Mouse (Mus musculus): ENCODE results near the gene Ovol2. TPM values are rescaled to one million over a fixed set of nuclear protein-coding genes. Genes with fewer than 3 reads are reported as not detected.
A peak's percentile ranks its signal among the peaks of the same experiment; 100 is the strongest.

Ovol2 gene
- polyA plus RNA-seq, 1 experiment from 2014 or later, result 0.25 TPM

- Histone ChIP-seq H3K4me3 (ENCODE audit: low read depth, low read length) (no peak overlapping the region), H3K9me3 (ENCODE audit: control insufficient read depth, low read length) (no peaks in the 10 kb centered on the region), H3K27ac (ENCODE audit: low read depth, low read length) (no peak overlapping the region), H3K4me1 (replicated peaks; ENCODE audit: control insufficient read depth, insufficient read depth, low read length) (no peaks in the 10 kb centered on the region), H3K27me3 (ENCODE audit: control insufficient read depth, insufficient read depth, low read length) (no peaks in the 10 kb centered on the region), H3K4me2 (replicated peaks; ENCODE audit: low read depth, low read length) (no peak overlapping the region), H3K36me3 (ENCODE audit: control insufficient read depth, insufficient read depth, low read length) (peaks cover 2% of the 10 kb centered on the region; the same call in 1 of the 2 replicates), H3K9ac (ENCODE audit: low read depth, low read length) (no peak overlapping the region)
- 96% methylated on average over 3 of the region's 3 CpGs for WGBS
- DNase-seq (ENCODE audit: low spot score), result no peak
- ATAC-seq (ENCODE audit: low FRiP score), result no peak
These were observed 55.1 kb downstream of the Ovol2 start for GRCm38 (mm10) chr2:144276885-144277284.

- WGBS, result 53% methylated on average over 8 of the region's 8 CpGs
- H3K9ac ChIP-seq (ENCODE audit: low read depth, low read length), result no peak overlapping the region
These were observed 57.2 kb downstream of the Ovol2 start for GRCm38 (mm10) chr2:144274741-144275140.

GRCm38 (mm10) chr2:144272088-144272487, 59.9 kb downstream of the Ovol2 start:
- no peak overlapping the region for H3K4me3 ChIP-seq (ENCODE audit: low read depth, low read length)
- no peaks in the 10 kb centered on the region for H3K36me3 ChIP-seq (ENCODE audit: control insufficient read depth, insufficient read depth, low read length)
- no peak overlapping the region for H3K27ac ChIP-seq (ENCODE audit: low read depth, low read length)
- no peak overlapping the region for H3K9ac ChIP-seq (ENCODE audit: low read depth, low read length)
- H3K4me1 ChIP-seq (replicated peaks; ENCODE audit: control insufficient read depth, insufficient read depth, low read length), result no peaks in the 10 kb centered on the region
- H3K4me2 ChIP-seq (replicated peaks; ENCODE audit: low read depth, low read length), result no peak overlapping the region
- DNase-seq (ENCODE audit: low spot score) (no peak), ATAC-seq (ENCODE audit: low FRiP score) (no peak)
- 88% methylated on average over 12 of the region's 12 CpGs for WGBS
- no peaks in the 10 kb centered on the region for H3K9me3 ChIP-seq (ENCODE audit: control insufficient read depth, low read length)
- H3K27me3 ChIP-seq (ENCODE audit: control insufficient read depth, insufficient read depth, low read length), result no peaks in the 10 kb centered on the region

More at GRCm38 (mm10) chr2:144274741-144275140, 57.2 kb downstream of the Ovol2 start:
- Histone ChIP-seq H3K4me1 (replicated peaks; ENCODE audit: control insufficient read depth, insufficient read depth, low read length) (no peaks in the 10 kb centered on the region), H3K9me3 (ENCODE audit: control insufficient read depth, low read length) (no peaks in the 10 kb centered on the region), H3K36me3 (ENCODE audit: control insufficient read depth, insufficient read depth, low read length) (no peaks in the 10 kb centered on the region), H3K4me2 (replicated peaks; ENCODE audit: low read depth, low read length) (no peak overlapping the region), H3K27me3 (ENCODE audit: control insufficient read depth, insufficient read depth, low read length) (no peaks in the 10 kb centered on the region), H3K27ac (ENCODE audit: low read depth, low read length) (no peak overlapping the region), H3K4me3 (ENCODE audit: low read depth, low read length) (no peak overlapping the region)
- no peak for ATAC-seq (ENCODE audit: low FRiP score)
- DNase-seq (ENCODE audit: low spot score), result no peak

- Histone ChIP-seq H3K4me1 (replicated peaks; ENCODE audit: control insufficient read depth, insufficient read depth, low read length) (no peaks in the 10 kb centered on the region), H3K36me3 (ENCODE audit: control insufficient read depth, insufficient read depth, low read length) (no peaks in the 10 kb centered on the region), H3K27me3 (ENCODE audit: control insufficient read depth, insufficient read depth, low read length) (no peaks in the 10 kb centered on the region), H3K9me3 (ENCODE audit: control insufficient read depth, low read length) (no peaks in the 10 kb centered on the region), H3K9ac (ENCODE audit: low read depth, low read length) (peak within 1 kb of the TSS; percentile 98), H3K4me3 (ENCODE audit: low read depth, low read length) (peak within 1 kb of the TSS; percentile 94), H3K4me2 (replicated peaks; ENCODE audit: low read depth, low read length) (peak within 1 kb of the TSS; percentile 50), H3K27ac (ENCODE audit: low read depth, low read length) (peak within 1 kb of the TSS; percentile 84)
- under 1% methylated on average over 90 of the region's 93 CpGs for WGBS
- DNase-seq (ENCODE audit: low spot score) (peak; percentile 95), ATAC-seq (ENCODE audit: low FRiP score) (peak; percentile 97)
These were observed 61.2 kb downstream of the Ovol2 start, which contains the start of the genes Mgme1 and Snx5 for GRCm38 (mm10) chr2:144270507-144271420. Mgme1 (plus strand) TSS chr2:144270663. Snx5 (minus strand) TSS chr2:144270906.

- peak; percentile 31 for ATAC-seq (ENCODE audit: low FRiP score)
- Histone ChIP-seq H3K4me1 (replicated peaks; ENCODE audit: control insufficient read depth, insufficient read depth, low read length) (no peaks in the 10 kb centered on the region), H3K4me2 (replicated peaks; ENCODE audit: low read depth, low read length) (peak overlapping the region; percentile 50), H3K36me3 (ENCODE audit: control insufficient read depth, insufficient read depth, low read length) (no peaks in the 10 kb centered on the region), H3K9ac (ENCODE audit: low read depth, low read length) (peak overlapping the region; percentile 98), H3K9me3 (ENCODE audit: control insufficient read depth, low read length) (no peaks in the 10 kb centered on the region), H3K4me3 (ENCODE audit: low read depth, low read length) (peak overlapping the region; percentile 94), H3K27ac (ENCODE audit: low read depth, low read length) (peak overlapping the region; percentile 84), H3K27me3 (ENCODE audit: control insufficient read depth, insufficient read depth, low read length) (no peaks in the 10 kb centered on the region)
- under 1% methylated on average over 26 of the region's 33 CpGs for whole genome bisulfite sequencing
- DNase-seq (ENCODE audit: low spot score), result peak; percentile 22
These were observed 62.1 kb downstream of the Ovol2 start for GRCm38 (mm10) chr2:144269679-144270475.

- Histone ChIP-seq H3K27ac (ENCODE audit: low read depth, low read length) (no peak overlapping the region), H3K9me3 (ENCODE audit: control insufficient read depth, low read length) (no peaks in the 10 kb centered on the region), H3K9ac (ENCODE audit: low read depth, low read length) (peak overlapping the region; percentile 98), H3K4me3 (ENCODE audit: low read depth, low read length) (peak overlapping the region; percentile 94), H3K4me1 (replicated peaks; ENCODE audit: control insufficient read depth, insufficient read depth, low read length) (no peaks in the 10 kb centered on the region), H3K27me3 (ENCODE audit: control insufficient read depth, insufficient read depth, low read length) (no peaks in the 10 kb centered on the region), H3K4me2 (replicated peaks; ENCODE audit: low read depth, low read length) (peak overlapping the region; percentile 50), H3K36me3 (ENCODE audit: control insufficient read depth, insufficient read depth, low read length) (no peaks in the 10 kb centered on the region)
- ATAC-seq (ENCODE audit: low FRiP score) (no peak), DNase-seq (ENCODE audit: low spot score) (peak; percentile 29)
- WGBS, result 1% methylated on average over 11 of the region's 11 CpGs
These were observed 62.7 kb downstream of the Ovol2 start for GRCm38 (mm10) chr2:144269306-144269650.

- no peaks in the 10 kb centered on the region for H3K4me1 ChIP-seq (replicated peaks; ENCODE audit: control insufficient read depth, insufficient read depth, low read length)
- no peak overlapping the region for H3K27ac ChIP-seq (ENCODE audit: low read depth, low read length)
- H3K36me3 ChIP-seq (ENCODE audit: control insufficient read depth, insufficient read depth, low read length), result no peaks in the 10 kb centered on the region
- WGBS, result 10% methylated on average over 6 of the region's 6 CpGs
- peak overlapping the region; percentile 94 for H3K4me3 ChIP-seq (ENCODE audit: low read depth, low read length)
- ATAC-seq (ENCODE audit: low FRiP score), result no peak
- no peaks in the 10 kb centered on the region for H3K27me3 ChIP-seq (ENCODE audit: control insufficient read depth, insufficient read depth, low read length)
- H3K9ac ChIP-seq (ENCODE audit: low read depth, low read length), result peak overlapping the region; percentile 98
- no peak for DNase-seq (ENCODE audit: low spot score)
- H3K9me3 ChIP-seq (ENCODE audit: control insufficient read depth, low read length), result no peaks in the 10 kb centered on the region
- H3K4me2 ChIP-seq (replicated peaks; ENCODE audit: low read depth, low read length), result peak overlapping the region; percentile 50
These were observed 63.3 kb downstream of the Ovol2 start for GRCm38 (mm10) chr2:144268446-144269305.

GRCm38 (mm10) chr2:144267731-144268015, 64.3 kb downstream of the Ovol2 start:
- 55% methylated on average over 1 of the region's 1 CpGs for WGBS
- Histone ChIP-seq H3K9ac (ENCODE audit: low read depth, low read length) (no peak overlapping the region), H3K27ac (ENCODE audit: low read depth, low read length) (no peak overlapping the region), H3K27me3 (ENCODE audit: control insufficient read depth, insufficient read depth, low read length) (no peaks in the 10 kb centered on the region), H3K4me2 (replicated peaks; ENCODE audit: low read depth, low read length) (no peak overlapping the region), H3K4me3 (ENCODE audit: low read depth, low read length) (no peak overlapping the region), H3K9me3 (ENCODE audit: control insufficient read depth, low read length) (no peaks in the 10 kb centered on the region), H3K4me1 (replicated peaks; ENCODE audit: control insufficient read depth, insufficient read depth, low read length) (no peaks in the 10 kb centered on the region), H3K36me3 (ENCODE audit: control insufficient read depth, insufficient read depth, low read length) (no peaks in the 10 kb centered on the region)
- ATAC-seq (ENCODE audit: low FRiP score), result no peak
- no peak for DNase-seq (ENCODE audit: low spot score)

All from hindbrain, embryonic 11.5 days (tissue).